Mouse (Mus musculus): ENCODE data around the gene Mogat2. TPM values are rescaled to one million over a fixed set of nuclear protein-coding genes. Genes with fewer than 3 reads are reported as not detected.

The Mogat2 gene
- polyA plus RNA-seq, 1 experiment from 2014 or later, result 24.9 TPM

DNA sequence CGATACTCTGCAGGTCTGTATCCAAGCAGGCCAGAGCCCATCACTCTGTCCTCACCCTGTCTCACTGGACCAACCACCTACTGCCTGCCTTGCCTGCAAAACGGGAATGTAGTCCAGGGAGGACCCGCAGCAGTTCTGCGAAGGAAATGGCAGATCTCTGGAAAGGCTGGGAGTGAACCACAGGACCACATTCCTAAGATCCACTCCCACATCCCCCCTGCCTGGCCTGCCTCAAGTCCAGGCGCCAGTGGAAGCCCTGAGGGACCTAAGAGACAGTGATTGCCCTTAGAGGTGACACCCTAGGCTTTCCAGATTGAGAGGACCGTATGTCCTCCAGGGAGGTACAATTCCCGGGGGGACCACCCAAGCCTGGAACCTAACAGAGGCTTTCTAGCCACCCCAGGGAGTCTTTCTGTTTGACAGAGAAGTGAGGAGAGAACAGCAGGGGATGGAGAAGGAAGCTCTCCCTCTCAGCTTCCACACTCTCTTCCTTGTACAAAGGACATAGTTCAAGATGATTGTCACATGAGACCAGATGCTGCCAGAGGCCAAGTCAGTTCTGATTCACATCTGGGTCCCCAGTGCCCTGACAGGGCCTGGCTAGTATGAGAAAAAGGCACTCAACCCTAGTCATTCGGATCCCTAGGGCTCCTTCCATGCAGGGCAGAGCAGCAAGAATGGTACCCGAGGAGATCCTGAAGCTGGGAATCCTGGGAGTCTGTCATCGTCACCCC, 66.5 kb downstream of the Mogat2 start:
- Histone ChIP-seq H3K4me2 (ENCODE audit: low read depth, low read length) (no peak overlapping the region), H3K27me3 (ENCODE audit: control insufficient read depth, insufficient read depth, low read depth, low read length) (no peaks in the 10 kb centered on the region), H3K9me3 (replicated peaks; ENCODE audit: control insufficient read depth, low read length) (no peaks in the 10 kb centered on the region), H3K36me3 (ENCODE audit: control insufficient read depth, insufficient read depth) (no peaks in the 10 kb centered on the region; the same call in 1 of the 2 replicates), H3K4me1 (ENCODE audit: control insufficient read depth, low read depth, low read length) (peaks cover 31% of the 10 kb centered on the region), H3K27ac (ENCODE audit: low read length) (no peak overlapping the region; the same call in 1 of the 2 replicates), H3K9ac (ENCODE audit: low read depth, low read length) (no peak overlapping the region), H3K4me3 (ENCODE audit: low read depth, low read length) (no peak overlapping the region)
- WGBS (ENCODE audit: insufficient replicate concordance), result 49% methylated on average over 10 of the region's 10 CpGs
- ATAC-seq (ENCODE audit: low read depth), result no peak

GRCm38 (mm10) chr7:99170519-99170918, 67.9 kb downstream of the Mogat2 start:
- Histone ChIP-seq H3K4me1 (ENCODE audit: control insufficient read depth, low read depth, low read length) (peaks cover 33% of the 10 kb centered on the region), H3K4me2 (ENCODE audit: low read depth, low read length) (no peak overlapping the region), H3K27me3 (ENCODE audit: control insufficient read depth, insufficient read depth, low read depth, low read length) (no peaks in the 10 kb centered on the region), H3K9ac (ENCODE audit: low read depth, low read length) (no peak overlapping the region), H3K27ac (ENCODE audit: low read length) (peak overlapping the region; percentile 72), H3K9me3 (replicated peaks; ENCODE audit: control insufficient read depth, low read length) (no peaks in the 10 kb centered on the region), H3K4me3 (ENCODE audit: low read depth, low read length) (no peak overlapping the region), H3K36me3 (ENCODE audit: control insufficient read depth, insufficient read depth) (no peaks in the 10 kb centered on the region; the same call in 1 of the 2 replicates)
- 72% methylated on average over 6 of the region's 6 CpGs for WGBS (ENCODE audit: insufficient replicate concordance)
- no peak for ATAC-seq (ENCODE audit: low read depth)

GRCm38 (mm10) chr7:99169717-99170403, 68.6 kb downstream of the Mogat2 start:
- H3K4me3 ChIP-seq (ENCODE audit: low read depth, low read length), result no peak overlapping the region
- no peaks in the 10 kb centered on the region for H3K27me3 ChIP-seq (ENCODE audit: control insufficient read depth, insufficient read depth, low read depth, low read length)
- ATAC-seq (ENCODE audit: low read depth), result no peak
- no peak overlapping the region for H3K9ac ChIP-seq (ENCODE audit: low read depth, low read length)
- no peak overlapping the region for H3K4me2 ChIP-seq (ENCODE audit: low read depth, low read length)
- WGBS (ENCODE audit: insufficient replicate concordance), result 53% methylated on average over 9 of the region's 9 CpGs
- H3K9me3 ChIP-seq (replicated peaks; ENCODE audit: control insufficient read depth, low read length), result no peaks in the 10 kb centered on the region
- peak overlapping the region; percentile 73 for H3K27ac ChIP-seq (ENCODE audit: low read length)
- H3K36me3 ChIP-seq (ENCODE audit: control insufficient read depth, insufficient read depth), result no peaks in the 10 kb centered on the region; the same call in 1 of the 2 replicates
- H3K4me1 ChIP-seq (ENCODE audit: control insufficient read depth, low read depth, low read length), result peaks cover 35% of the 10 kb centered on the region

Other genes with a start within 250 kb of the Mogat2 start
- 7.6 and 8.2 TPM in 2 replicates for gene Uvrag, start 97.5 kb downstream of the Mogat2 start, polyA plus RNA-seq (2015; fragmentation: Nextera tagmentation; extraction: Ambion mirVana)
- 168 and 194 TPM in 2 replicates for gene Dgat2, start 55.9 kb downstream of the Mogat2 start, polyA plus RNA-seq (2015; fragmentation: Nextera tagmentation; extraction: Ambion mirVana)
- gene Map6, start 28.8 kb upstream of the Mogat2 start, polyA plus RNA-seq (2015; fragmentation: Nextera tagmentation; extraction: Ambion mirVana), result 0.07 TPM in 1 of 2 replicates, not detected in the other
- 68.7 and 72.1 TPM in 2 replicates for gene Serpinh1, start 114.6 kb upstream of the Mogat2 start, polyA plus RNA-seq (2015; fragmentation: Nextera tagmentation; extraction: Ambion mirVana)
- 1.5 and 2.1 TPM in 2 replicates for gene Gdpd5, start 142.8 kb upstream of the Mogat2 start, polyA plus RNA-seq (2015; fragmentation: Nextera tagmentation; extraction: Ambion mirVana)
- 0.15 TPM in 1 of 2 replicates, not detected in the other for gene Klhl35, start 227.4 kb upstream of the Mogat2 start, polyA plus RNA-seq (2015; fragmentation: Nextera tagmentation; extraction: Ambion mirVana)
- gene Rps3, start 245.1 kb upstream of the Mogat2 start, polyA plus RNA-seq (2015; fragmentation: Nextera tagmentation; extraction: Ambion mirVana), result 400 and 448 TPM in 2 replicates